Mouse (Mus musculus) neural tube, embryonic 15.5 days (tissue): Measurements from ENCODE around the gene Ror1. TPM values are rescaled to one million over a fixed set of nuclear protein-coding genes. Genes with fewer than 3 reads are reported as not detected.

Source experiments
- ATAC-seq: fragments of 200-750 bp; cut with Nextera tagmentation; 2 replicates; pipeline ENCODE4 v1.8.0; 2017; ENCODE audit warnings: mild to moderate bottlenecking, moderate TSS enrichment, moderate library complexity; ENCODE audit not compliant: low FRiP score
- H3K27ac ChIP-seq: fragments of 300-500 bp; sonication (generic); replicated peaks from 2 replicates; pipeline ENCODE4 v1.5.1; 2015; ENCODE audit warnings: mild to moderate bottlenecking, inconsistent platforms
- H3K27me3 ChIP-seq: fragments of 300-500 bp; sonication (generic); replicated peaks from 2 replicates; pipeline ENCODE4 v1.6.1; 2015; ENCODE audit warnings: inconsistent platforms
- H3K36me3 ChIP-seq: fragments of 300-500 bp; sonication (generic); 2 replicates; pipeline ENCODE4 v1.6.1; 2015; ENCODE audit warnings: inconsistent platforms
- H3K4me1 ChIP-seq: fragments of 300-500 bp; sonication (generic); 2 replicates; pipeline ENCODE4 v1.6.1; 2015; ENCODE audit warnings: inconsistent platforms
- H3K4me2 ChIP-seq: fragments of 300-500 bp; sonication (generic); 2 replicates; pipeline ENCODE4 v1.6.1; 2015; ENCODE audit warnings: inconsistent platforms, mild to moderate bottlenecking, moderate library complexity
- H3K4me3 ChIP-seq: fragments of 300-500 bp; sonication (generic); replicated peaks from 2 replicates; pipeline ENCODE4 v1.5.1; 2015; ENCODE audit warnings: mild to moderate bottlenecking, inconsistent platforms
- H3K9ac ChIP-seq: fragments of 300-500 bp; sonication (generic); replicated peaks from 2 replicates; pipeline ENCODE4 v1.6.1; 2015; ENCODE audit warnings: mild to moderate bottlenecking, inconsistent platforms
- H3K9me3 ChIP-seq: fragments of 300-500 bp; sonication (generic); replicated peaks from 2 replicates; pipeline ENCODE4 v1.6.1; 2016; ENCODE audit warnings: inconsistent platforms
- WGBS: fragments of 180-500 bp; shearing (Covaris S2); methylation state at CpG from one replicate; pipeline ENCODE4 v1.1.7; 2015; ENCODE audit warnings: mixed read lengths; 5-methylcytosine and 5-hydroxymethylcytosine counted together
- polyA plus RNA-seq: library from polyadenylated mRNA; unstranded; fragments of >200 nt; fragmentation: Nextera tagmentation; extraction: Ambion mirVana; gene quantifications from 2 replicates; pipeline ENCODE4 v1.2.1, GENCODE M21; 2015

Gene Ror1
- polyA plus RNA-seq, 1 experiment from 2014 or later, result 1.2 TPM

DNA sequence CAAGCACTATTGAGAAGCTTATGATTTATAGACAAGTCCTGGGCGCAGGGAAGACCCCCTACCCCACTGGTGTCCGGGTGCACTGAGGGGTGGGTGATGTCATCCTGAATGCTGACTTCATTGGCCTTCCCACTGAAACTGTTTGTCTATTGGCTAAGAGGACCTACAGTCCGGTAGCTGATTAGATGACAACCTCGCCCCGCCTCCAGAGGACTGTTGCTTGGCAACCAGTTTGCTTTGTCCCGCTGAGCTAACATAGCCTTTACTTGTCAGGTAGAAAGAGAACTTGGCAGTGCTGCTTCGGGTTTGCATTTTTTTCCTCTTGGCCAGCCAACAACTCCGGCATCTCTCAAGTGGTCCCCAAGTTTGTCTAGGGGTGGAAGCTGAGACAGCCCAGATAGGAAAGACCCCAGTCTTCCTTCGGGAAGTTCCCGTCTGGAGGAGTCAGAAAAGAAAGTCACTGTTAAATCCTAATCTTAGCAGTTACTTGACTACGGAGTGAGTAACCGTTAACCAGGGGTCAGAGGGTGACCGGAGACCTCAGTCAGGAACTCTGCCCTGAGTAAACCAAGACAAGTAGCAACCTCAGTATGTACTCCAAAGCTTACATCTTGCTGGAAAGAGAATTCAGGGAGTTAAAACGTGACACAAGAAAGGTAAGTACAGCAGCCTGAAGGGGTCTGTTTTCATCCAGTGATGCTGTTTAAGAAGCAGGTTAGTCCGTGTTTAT lies 383.2 kb downstream of the Ror1 start, which contains the start of gene Ube2u:
Gene Ube2u, plus strand, starts transcription at position 258 of the 730 bp plus-strand sequence.
- Histone ChIP-seq H3K9me3 (no peaks in the 10 kb centered on the region), H3K36me3 (no peaks in the 10 kb centered on the region), H3K4me1 (peaks cover 8% of the 10 kb centered on the region; the same call in 1 of the 2 replicates), H3K27ac (no peak within 1 kb of the TSS), H3K4me3 (peak within 1 kb of the TSS; percentile 25), H3K4me2 (peak within 1 kb of the TSS; percentile 52), H3K9ac (0 out of 2 replicates have a peak within 1 kb of the TSS, but pooled peaks have one; percentile 10), H3K27me3 (no peaks in the 10 kb centered on the region)
- ATAC-seq, result peak; percentile 85
- 25% methylated on average over 15 of the region's 15 CpGs for WGBS

DNA sequence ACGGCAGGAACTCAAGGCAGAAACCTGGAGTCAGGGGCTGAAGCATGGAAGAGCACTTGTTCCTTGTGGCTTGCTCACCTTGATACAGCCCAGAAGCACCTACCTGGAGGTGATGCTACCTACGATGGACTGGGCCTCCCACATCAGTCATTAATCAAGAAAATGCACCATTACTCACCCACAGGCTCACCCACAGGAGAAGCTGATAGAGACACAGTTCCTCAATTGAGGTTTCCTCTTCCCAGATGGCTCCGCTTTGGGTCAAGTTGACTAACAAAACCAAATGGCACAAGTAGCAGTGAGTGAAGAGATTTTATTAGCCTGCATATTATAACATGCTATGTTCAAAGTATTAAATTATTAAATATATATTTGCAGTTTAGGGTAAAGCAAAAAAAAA lies 392.9 kb downstream of the Ror1 start:
- H3K27me3 ChIP-seq, result no peaks in the 10 kb centered on the region
- ATAC-seq, result no peak
- no peaks in the 10 kb centered on the region for H3K9me3 ChIP-seq
- no peak overlapping the region for H3K27ac ChIP-seq
- H3K4me2 ChIP-seq, result no peak overlapping the region
- no peaks in the 10 kb centered on the region for H3K36me3 ChIP-seq
- no peak overlapping the region for H3K9ac ChIP-seq
- no peak overlapping the region for H3K4me3 ChIP-seq
- H3K4me1 ChIP-seq, result no peaks in the 10 kb centered on the region
- 96% methylated on average over 3 of the region's 3 CpGs for WGBS

Other genes starting within 250 kb of the Ror1 start
- 91.9 and 96.9 TPM in 2 replicates for gene Pgm1, start 166.4 kb upstream of the Ror1 start, polyA plus RNA-seq
- gene Itgb3bp, start 166.0 kb upstream of the Ror1 start, polyA plus RNA-seq, result 13.1 and 17.3 TPM in 2 replicates